Mouse (Mus musculus): ENCODE data around the gene Vps11.

DNA sequence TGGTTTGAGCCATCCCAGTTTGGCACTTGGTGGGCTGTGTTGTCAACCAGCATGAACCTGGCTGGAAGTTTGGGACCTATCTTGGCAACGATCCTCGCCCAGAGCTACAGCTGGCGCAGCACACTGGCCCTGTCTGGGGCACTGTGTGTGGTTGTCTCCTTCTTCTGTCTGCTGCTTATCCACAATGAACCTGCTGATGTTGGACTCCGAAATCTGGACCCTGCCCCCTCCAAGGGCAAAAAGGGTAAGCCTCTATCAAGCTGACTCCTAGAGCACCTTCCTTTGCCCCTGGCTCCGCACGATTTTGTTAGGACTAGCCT is 38.3 kb upstream of the Vps11 start:
- no peak for TF ChIP-seq CTCF (IDR thresholded peaks at IDR 0.05; ENCODE audit: low read depth)
- TF ChIP-seq EP300 (IDR thresholded peaks at IDR 0.05; ENCODE audit: low read depth): no peak

Measured in heart, postnatal 0 days (tissue).